Comparison of ENCODE assay signal across 20 mouse cellular contexts in genomic region chr5:144234222-144234621, GRCm38 (mm10). TPM values are rescaled to one million over a fixed set of nuclear protein-coding genes. Genes with fewer than 3 reads are reported as not detected.
DNase-seq lines count a peak whose midpoint lies in the region; ATAC-seq and TF ChIP-seq lines count a peak whose summit lies in the region.
"Had no signal": no experiment of that assay in that cellular context is flagged by ENCODE, and none has a peak within 500 bp of the region (broad histone marks: within the 10 kb centered on the region; RNA-seq: fewer than 3 reads in every experiment).

No protein-coding gene starts in this region.

- ATAC-seq in liver, embryonic 11.5 days (replicated peaks; ENCODE audit: low FRiP score) = 0 out of 2 replicates have a peak, but pooled peaks have one; percentile 37
- ATAC-seq: activated CD4-positive, CD25-positive, alpha-beta regulatory T cell, adult 4 months; forebrain, embryonic 16.5 days had no signal

- H3K9ac ChIP-seq in liver, embryonic 11.5 days (ENCODE audit: low read depth, low read length) = no peak overlapping the region
- no peak overlapping the region for H3K9ac ChIP-seq in MEL (ENCODE audit: control insufficient read depth, low read depth, low read length, poor library complexity, severe bottlenecking)
- H3K9ac ChIP-seq: embryonic facial prominence, embryonic 13.5 days; forebrain, embryonic 12.5 days; heart, embryonic 12.5 days; hindbrain, embryonic 15.5 days had no signal

- peak in 1 of 2 experiments; percentile 20; a peak in 1 of 4 replicates for TF ChIP-seq EP300 in MEL (IDR thresholded peaks at IDR 0.05; ENCODE audit: low read depth in 1 of 2, low read length in 2 of 2)

- no peaks in the 10 kb centered on the region for H3K4me1 ChIP-seq in liver, embryonic 11.5 days (replicated peaks; ENCODE audit: control insufficient read depth, insufficient read depth, low read length)
- peaks cover 0 to 14% of the 10 kb centered on the region in 2 experiments; a peak in 2 of 4 replicates for H3K4me1 ChIP-seq in MEL (ENCODE audit: control insufficient read depth in 1 of 2, insufficient read depth in 2 of 2, low read length in 2 of 2)
- H3K4me1 ChIP-seq in brown adipose tissue, adult 24 weeks (ENCODE audit: control insufficient read depth, insufficient read depth, insufficient read length, low read length) = peaks cover 3% of the 10 kb centered on the region
- H3K4me1 ChIP-seq: embryonic facial prominence, embryonic 13.5 days; forebrain, embryonic 12.5 days; heart, embryonic 12.5 days; hindbrain, embryonic 10.5 days; hindbrain, embryonic 15.5 days had no signal

- H3K36me3 ChIP-seq in liver, embryonic 11.5 days (ENCODE audit: control insufficient read depth, insufficient read depth, low read length) = no peaks in the 10 kb centered on the region
- H3K36me3 ChIP-seq in MEL (ENCODE audit: control insufficient read depth in 1 of 2, insufficient read depth in 2 of 2, low read length in 2 of 2) = peaks cover 0 to 6% of the 10 kb centered on the region in 2 experiments; a peak in 2 of 4 replicates
- H3K36me3 ChIP-seq: embryonic facial prominence, embryonic 13.5 days; forebrain, embryonic 12.5 days; heart, embryonic 12.5 days; hindbrain, embryonic 10.5 days; hindbrain, embryonic 15.5 days had no signal

- H3K9me3 ChIP-seq in liver, embryonic 11.5 days (ENCODE audit: control insufficient read depth, low read length) = no peaks in the 10 kb centered on the region
- no peaks in the 10 kb centered on the region for H3K9me3 ChIP-seq in MEL (replicated peaks; ENCODE audit: insufficient read depth, low read length)
- H3K9me3 ChIP-seq: embryonic facial prominence, embryonic 13.5 days; forebrain, embryonic 12.5 days; hindbrain, embryonic 10.5 days; hindbrain, embryonic 15.5 days had no signal

- no peaks in the 10 kb centered on the region for H3K27me3 ChIP-seq in liver, embryonic 11.5 days (replicated peaks; ENCODE audit: control insufficient read depth, insufficient read depth, low read length)
- no peaks in the 10 kb centered on the region for H3K27me3 ChIP-seq in MEL (ENCODE audit: control insufficient read depth in 1 of 2, insufficient read depth in 2 of 2, low read length in 2 of 2)
- H3K27me3 ChIP-seq: embryonic facial prominence, embryonic 13.5 days; forebrain, embryonic 12.5 days; heart, embryonic 12.5 days; hindbrain, embryonic 15.5 days had no signal

- WGBS in liver, embryonic 11.5 days = 51% methylated on average over 6 of the region's 6 CpGs

- TF ChIP-seq CTCF in MEL (IDR thresholded peaks at IDR 0.05 in 2 of 3, conservative IDR thresholded peaks at IDR 0.05 in 1 of 3; ENCODE audit: control insufficient read depth in 1 of 3, insufficient read depth in 1 of 3, low read depth in 2 of 3, low read length in 3 of 3, poor library complexity in 1 of 3, severe bottlenecking in 1 of 3) = no peak

- H3K4me3 ChIP-seq in liver, embryonic 11.5 days (ENCODE audit: low read depth, low read length) = no peak overlapping the region
- H3K4me3 ChIP-seq in MEL (ENCODE audit: control insufficient read depth in 1 of 2, insufficient read depth in 1 of 2, low read depth in 2 of 2, low read length in 2 of 2) = peak overlapping the region; percentile 3 to 56; a peak in 3 of 4 replicates
- H3K4me3 ChIP-seq in brown adipose tissue, adult 24 weeks (ENCODE audit: insufficient read depth, low read depth, low read length) = no peak overlapping the region
- H3K4me3 ChIP-seq: embryonic facial prominence, embryonic 13.5 days; forebrain, embryonic 12.5 days; heart, embryonic 12.5 days; hindbrain, embryonic 10.5 days; hindbrain, embryonic 15.5 days had no signal

- no peak for DNase-seq in liver, embryonic 11.5 days (ENCODE audit: low spot score)
- DNase-seq in liver = no peak
- peak; percentile 90 for DNase-seq in MEL (ENCODE audit: low read depth, low spot score)
- DNase-seq in adrenal gland, adult (ENCODE audit: inconsistent age in 2 of 2, low spot score in 1 of 2) = no peak
- no peak for DNase-seq in frontal cortex, postnatal 25 days (ENCODE audit: low spot score in 2 of 2)
- DNase-seq: adrenal gland, postnatal 36 days; cerebellum, adult 11-12 months; cerebellum, adult 9-10 months; cerebellum, postnatal 25 days; gastrocnemius, postnatal 14 days had no signal

- no peak for TF ChIP-seq POLR2A in MEL (IDR thresholded peaks at IDR 0.05; ENCODE audit: control insufficient read depth in 1 of 2, insufficient read depth in 1 of 2, low read depth in 1 of 2, low read length in 2 of 2, poor library complexity in 1 of 2)

- no peak overlapping the region for H3K27ac ChIP-seq in liver, embryonic 11.5 days (ENCODE audit: low read depth, low read length)
- H3K27ac ChIP-seq in MEL (ENCODE audit: control insufficient read depth, low read depth, low read length) = no peak overlapping the region
- H3K27ac ChIP-seq in brown adipose tissue, adult 24 weeks (replicated peaks; ENCODE audit: low read depth, low read length) = peak overlapping the region; percentile 82
- H3K27ac ChIP-seq: embryonic facial prominence, embryonic 13.5 days; forebrain, embryonic 12.5 days; hindbrain, embryonic 10.5 days; hindbrain, embryonic 15.5 days had no signal

- H3K79me2 ChIP-seq in MEL (ENCODE audit: control insufficient read depth, insufficient read depth, low read length, poor library complexity) = no peaks in the 10 kb centered on the region

- H3K4me2 ChIP-seq in liver, embryonic 11.5 days = no peak overlapping the region
- H3K4me2 ChIP-seq: embryonic facial prominence, embryonic 13.5 days; forebrain, embryonic 12.5 days; heart, embryonic 12.5 days; hindbrain, embryonic 15.5 days had no signal

- TF ChIP-seq RAD21 in MEL (IDR thresholded peaks at IDR 0.05; ENCODE audit: low read depth, low read length) = no peak

TF ChIP-seq in MEL, 35 proteins besides CTCF, POLR2A, EP300 and RAD21 (continues in another document):
- TF ChIP-seq UBTF (IDR thresholded peaks at IDR 0.05; ENCODE audit: borderline replicate concordance, insufficient read depth, low read depth, low read length) = no peak
- 0 out of 2 replicates have a peak, but pooled peaks have one; percentile 20 for TF ChIP-seq GATA1 (IDR thresholded peaks at IDR 0.05; ENCODE audit: low read depth, low read length)
- TF ChIP-seq KAT2A (conservative IDR thresholded peaks at IDR 0.05; ENCODE audit: low read depth, low read length) = no peak
- TF ChIP-seq SIN3A (IDR thresholded peaks at IDR 0.05; ENCODE audit: low read length) = peak; percentile 83
- no peak for TF ChIP-seq CHD1 (IDR thresholded peaks at IDR 0.05; ENCODE audit: low read depth, low read length)
- no peak for TF ChIP-seq POLR2AphosphoS2 (IDR thresholded peaks at IDR 0.05; ENCODE audit: low read length)
- 0 out of 2 replicates have a peak, but pooled peaks have one; percentile 52 for TF ChIP-seq MAZ (IDR thresholded peaks at IDR 0.05; ENCODE audit: low read depth, low read length)
- TF ChIP-seq POLR2AphosphoS5 (IDR thresholded peaks at IDR 0.05; ENCODE audit: borderline replicate concordance, low read depth, low read length) = no peak
- no peak for TF ChIP-seq ZKSCAN1 (IDR thresholded peaks at IDR 0.05; ENCODE audit: low read depth, low read length)
- peak; percentile 68 for TF ChIP-seq NRF1 (IDR thresholded peaks at IDR 0.05; ENCODE audit: insufficient read depth, low read depth, low read length, poor library complexity, severe bottlenecking)
- no peak for TF ChIP-seq TCF12 (IDR thresholded peaks at IDR 0.05; ENCODE audit: low read depth, low read length)
- TF ChIP-seq MXI1 (IDR thresholded peaks at IDR 0.05; ENCODE audit: low read depth, low read length) = peak; percentile 89
- TF ChIP-seq GABPA (IDR thresholded peaks at IDR 0.05; ENCODE audit: low read depth, low read length) = no peak
- TF ChIP-seq TBP (IDR thresholded peaks at IDR 0.05; ENCODE audit: low read depth, low read length) = 0 out of 2 replicates have a peak, but pooled peaks have one; percentile 36
- TF ChIP-seq E2F4 (IDR thresholded peaks at IDR 0.05; ENCODE audit: borderline replicate concordance, low read depth, low read length) = no peak
- no peak for TF ChIP-seq ZMIZ1 (IDR thresholded peaks at IDR 0.05; ENCODE audit: low read depth, low read length)
- no peak for TF ChIP-seq ZNF384 (IDR thresholded peaks at IDR 0.05; ENCODE audit: low read depth, low read length)
- TF ChIP-seq TAL1 (IDR thresholded peaks at IDR 0.05; ENCODE audit: low read length) = no peak
- no peak for TF ChIP-seq JUND (IDR thresholded peaks at IDR 0.05; ENCODE audit: low read depth, low read length)
- TF ChIP-seq SMC3 (IDR thresholded peaks at IDR 0.05; ENCODE audit: low read depth, low read length) = no peak
- TF ChIP-seq ZC3H11A (IDR thresholded peaks at IDR 0.05; ENCODE audit: low read depth, low read length) = no peak
- TF ChIP-seq USF2 (IDR thresholded peaks at IDR 0.05; ENCODE audit: borderline replicate concordance in 1 of 2, insufficient read depth in 1 of 2, low read depth in 1 of 2, low read length in 2 of 2) = no peak
- no peak for TF ChIP-seq USF1 (IDR thresholded peaks at IDR 0.05; ENCODE audit: low read depth, low read length)
- TF ChIP-seq HCFC1 (IDR thresholded peaks at IDR 0.05; ENCODE audit: low read depth, low read length) = 0 out of 2 replicates have a peak, but pooled peaks have one; percentile 35

RNA-seq across cellular contexts. Expression of gene Bri3, which starts 10.0 kb away (rescaled TPM):
- 59.2 and 61.0 TPM in 2 replicates for polyA plus RNA-seq in liver, embryonic 11.5 days (2014; fragmentation: Nextera tagmentation; extraction: Ambion mirVana)
- total RNA-seq in MEL (2012; rRNA removed) = 16.5 and 21.6 TPM in 2 replicates
- 10 to 100 TPM in 1 of 2 experiments, not detected in 1; 40.5 TPM for polyA plus RNA-seq in MEL (2012; ENCODE audit: insufficient read depth in 1 of 2, insufficient read length in 2 of 2, low read depth in 1 of 2, low replicate concordance in 2 of 2, missing spikeins in 1 of 2)
- polyA plus RNA-seq in brown adipose tissue, adult 24 weeks (2012; ENCODE audit: insufficient read depth, insufficient read length, missing spikeins) = 230 and 282 TPM in 2 replicates

RNA-seq across cellular contexts. Expression of gene Tecpr1, which starts 10.8 kb away (rescaled TPM):
- polyA plus RNA-seq in liver, embryonic 11.5 days (2014; fragmentation: Nextera tagmentation; extraction: Ambion mirVana) = 7.5 and 8.9 TPM in 2 replicates
- 6.2 and 7.1 TPM in 2 replicates for total RNA-seq in MEL (2012; rRNA removed)
- polyA plus RNA-seq in MEL (2012; ENCODE audit: insufficient read depth in 1 of 2, insufficient read length in 2 of 2, low read depth in 1 of 2, low replicate concordance in 2 of 2, missing spikeins in 1 of 2) = 1 to 10 TPM in 1 of 2 experiments, not detected in 1; 9.0 TPM
- 25.9 and 41.4 TPM in 2 replicates for polyA plus RNA-seq in brown adipose tissue, adult 24 weeks (2012; ENCODE audit: insufficient read depth, insufficient read length, missing spikeins)

RNA-seq across cellular contexts. Expression of gene Bhlha15, which starts 44.1 kb away (rescaled TPM):
- polyA plus RNA-seq in liver, embryonic 11.5 days (2014; fragmentation: Nextera tagmentation; extraction: Ambion mirVana) = 1.3 and 1.6 TPM in 2 replicates
- total RNA-seq in MEL (2012; rRNA removed) = 2.6 and 4.3 TPM in 2 replicates
- polyA plus RNA-seq in MEL (2012; ENCODE audit: insufficient read depth in 1 of 2, insufficient read length in 2 of 2, low read depth in 1 of 2, low replicate concordance in 2 of 2, missing spikeins in 1 of 2) = 1 to 10 TPM in 1 of 2 experiments, not detected in 1; 4.1 TPM
- polyA plus RNA-seq in brown adipose tissue, adult 24 weeks (2012; ENCODE audit: insufficient read depth, insufficient read length, missing spikeins) = not detected in 2 replicates
- total RNA-seq: gastrocnemius, adult 18-20 months; gastrocnemius, postnatal 14 days; heart, postnatal 25 days had no signal

Comparison
In these comparisons a context has a peak if more than half of its experiments do, and no peak if none do; other contexts are left out.
1. H3K4me3 ChIP-seq: peak in MEL (2 of 2); none in liver, embryonic 11.5 days (single experiment) and brown adipose tissue, adult 24 weeks (single experiment).